Mouse (Mus musculus): ENCODE results near the gene Cask.

DNA sequence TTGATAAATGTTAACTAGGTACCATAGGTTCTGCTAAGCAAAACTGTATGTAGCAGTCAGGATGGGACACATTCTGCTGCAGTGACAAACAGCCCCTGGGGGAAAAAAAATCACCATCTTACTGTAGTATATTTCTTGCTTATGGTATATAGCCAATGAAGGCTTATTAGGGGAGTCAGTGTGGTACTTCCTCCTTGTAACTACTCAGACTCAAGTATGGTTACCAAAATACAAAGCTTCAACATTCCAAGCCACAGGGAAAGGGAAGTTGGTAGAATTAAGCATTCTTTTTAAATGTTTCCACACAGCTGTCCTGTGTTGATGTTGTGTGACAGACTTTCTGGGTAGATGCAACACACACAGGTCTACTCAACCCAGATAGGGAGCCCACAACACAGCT lies 358.2 kb downstream of the Cask start:
- TF ChIP-seq CTCF (conservative IDR thresholded peaks at IDR 0.05; ENCODE audit: low read length): no peak
- TF ChIP-seq NANOG (IDR thresholded peaks at IDR 0.05; ENCODE audit: borderline replicate concordance, low read length): no peak
